Mouse (Mus musculus): ENCODE measurements at regions not wholly inside any gene's neighbourhood (a gene's known extent, or its start where the extent isn't known, plus 50 kb on each side); places are given as distances from the start of the nearest gene placed in this dataset.

- no peak for DNase-seq
These were observed 1617.2 kb upstream of the Gulo start for GRCm38 (mm10) chr14:67626181-67626580.

DNA sequence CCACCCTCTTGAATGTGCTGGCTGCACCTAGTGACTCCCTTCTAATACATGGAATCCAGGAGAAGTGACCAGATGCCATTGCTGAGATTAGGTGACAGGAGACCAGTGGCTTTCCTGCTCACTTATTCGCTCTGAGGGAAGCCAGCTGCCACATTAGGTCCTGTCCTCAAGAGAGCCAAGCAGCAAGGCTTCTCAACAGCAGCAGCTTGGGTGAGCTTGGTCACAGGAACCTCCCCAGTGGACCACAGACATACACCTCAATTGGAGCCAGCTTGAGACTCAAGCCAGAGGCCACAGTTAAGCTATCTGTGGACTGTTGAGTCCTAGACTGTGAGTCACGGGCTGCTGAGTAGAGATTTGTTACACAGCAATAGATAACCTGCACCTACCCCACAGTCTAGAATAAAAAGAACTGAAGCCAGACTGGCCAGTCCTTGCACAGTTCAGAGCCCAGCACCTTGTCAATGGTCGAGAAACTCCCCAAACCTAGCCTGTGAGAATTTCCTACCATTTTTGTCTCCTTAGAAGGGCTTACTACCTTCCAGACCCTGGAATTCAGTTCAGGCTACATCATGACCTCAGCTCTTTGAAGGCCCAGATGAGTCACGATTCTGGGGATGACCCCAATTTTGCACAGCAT lies 1615.0 kb upstream of the Gulo start:
- no peak for DNase-seq

DNA sequence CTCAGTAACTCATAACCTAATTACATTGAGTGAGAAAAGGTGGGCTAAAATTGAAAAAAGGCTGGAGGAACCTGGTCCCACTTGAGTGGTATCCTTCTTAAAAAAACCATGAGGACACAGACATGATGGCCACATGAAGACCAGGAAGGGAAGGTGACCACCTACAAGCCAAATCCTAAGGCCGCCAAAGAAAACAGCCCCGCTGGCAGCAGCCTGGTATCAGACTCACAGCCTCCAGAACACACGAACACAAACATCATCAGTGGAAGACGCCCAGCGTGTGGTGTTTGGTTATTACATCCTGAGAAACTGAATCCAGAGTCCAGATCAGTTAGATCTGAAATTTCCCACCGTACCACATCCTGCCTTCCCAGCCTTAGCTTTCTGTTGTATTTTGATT lies 1613.9 kb upstream of the Gulo start:
- DNase-seq = no peak

DNA sequence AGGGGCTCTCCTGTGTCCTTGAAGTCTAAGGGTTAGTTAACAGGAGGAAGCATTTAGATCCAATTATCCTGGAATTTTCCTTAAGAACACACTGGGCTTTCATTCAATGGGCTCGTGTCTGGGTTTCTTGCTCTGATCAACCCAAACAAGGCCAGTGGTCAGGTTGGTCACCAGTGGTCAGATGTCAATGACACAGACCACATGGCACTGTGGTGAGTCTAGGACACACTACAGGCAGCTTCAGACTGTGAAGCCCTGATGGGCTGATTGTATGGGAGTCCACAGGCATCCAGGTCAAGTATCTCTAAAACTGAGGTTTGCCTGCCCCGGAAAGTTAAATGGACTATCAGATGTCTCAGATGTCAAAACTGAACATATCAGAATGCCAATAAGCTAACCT lies 1612.5 kb upstream of the Gulo start:
- DNase-seq = no peak

- peak; percentile 57 for DNase-seq
These were observed 1612.0 kb upstream of the Gulo start for GRCm38 (mm10) chr14:67620854-67621476.

GRCm38 (mm10) chr14:67619571-67619970 lies 1610.6 kb upstream of the Gulo start:
- no peak for DNase-seq

GRCm38 (mm10) chr14:67614369-67614768 lies 1605.4 kb upstream of the Gulo start:
- no peak for DNase-seq

- DNase-seq = no peak
These were observed 1604.7 kb upstream of the Gulo start for GRCm38 (mm10) chr14:67613691-67614090.

DNA sequence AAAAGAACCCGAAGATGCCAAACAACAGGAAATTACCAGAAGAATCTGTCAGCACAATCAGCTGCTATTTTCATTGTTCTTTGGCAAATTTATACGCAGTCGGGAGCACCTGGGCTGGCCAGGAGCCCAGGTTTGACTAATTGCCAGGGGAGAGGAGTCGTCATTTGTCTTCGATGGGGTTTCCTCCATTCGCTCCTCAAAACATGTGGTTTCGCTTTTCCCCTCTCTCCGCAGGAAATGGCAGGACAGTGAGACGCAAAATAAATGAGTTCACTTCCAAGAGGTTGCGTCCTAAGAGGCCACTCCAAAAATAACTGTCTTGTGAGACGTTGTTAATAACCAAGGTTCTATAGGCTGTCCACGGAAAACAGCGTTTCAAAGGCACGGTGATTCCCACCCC lies 1604.2 kb upstream of the Gulo start:
- DNase-seq = no peak

DNA sequence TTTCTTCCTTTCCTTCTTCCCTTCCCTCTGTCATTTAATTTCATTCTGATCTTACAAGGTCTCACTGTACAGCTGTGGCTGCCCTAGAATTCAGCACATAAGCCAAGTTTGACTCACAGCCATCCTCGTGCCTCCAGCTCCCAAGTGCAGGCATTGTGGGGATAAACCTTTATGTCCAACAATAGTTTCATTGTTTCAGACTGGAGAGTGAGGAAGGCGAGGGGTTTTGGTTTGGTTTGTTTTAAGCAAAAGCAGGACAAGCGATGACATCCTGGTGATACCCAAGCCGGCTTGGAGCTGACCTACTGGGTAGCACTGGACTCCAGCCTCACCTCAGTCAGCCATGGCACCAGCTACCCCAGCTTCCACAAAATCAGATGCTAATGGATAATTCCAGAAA lies 1603.5 kb upstream of the Gulo start:
- no peak for DNase-seq

DNA sequence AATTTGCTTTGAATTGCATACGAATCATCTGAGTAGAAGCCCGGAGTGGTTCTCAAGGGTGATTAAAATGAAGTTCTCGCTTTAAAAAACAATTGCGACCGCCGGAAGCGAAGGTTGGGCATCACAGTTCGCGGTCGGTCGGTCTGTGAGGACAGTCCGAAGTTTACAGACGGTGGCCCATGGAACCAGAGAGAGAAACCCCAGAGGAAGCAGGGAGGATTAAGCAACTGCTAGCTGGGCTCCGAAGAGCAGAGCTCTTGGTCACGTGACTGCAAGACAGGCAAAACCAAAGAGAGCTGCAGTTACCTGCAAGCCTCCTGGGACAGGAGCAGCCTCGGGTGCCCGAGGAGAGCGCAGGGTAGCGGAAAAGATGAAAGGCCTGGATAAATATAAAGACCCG lies 1599.3 kb upstream of the Gulo start:
- DNase-seq = no peak

- DNase-seq = no peak
These were observed 1594.0 kb upstream of the Gulo start for GRCm38 (mm10) chr14:67602960-67603359.

GRCm38 (mm10) chr14:67599734-67600133 lies 1590.7 kb upstream of the Gulo start:
- no peak for DNase-seq

DNA sequence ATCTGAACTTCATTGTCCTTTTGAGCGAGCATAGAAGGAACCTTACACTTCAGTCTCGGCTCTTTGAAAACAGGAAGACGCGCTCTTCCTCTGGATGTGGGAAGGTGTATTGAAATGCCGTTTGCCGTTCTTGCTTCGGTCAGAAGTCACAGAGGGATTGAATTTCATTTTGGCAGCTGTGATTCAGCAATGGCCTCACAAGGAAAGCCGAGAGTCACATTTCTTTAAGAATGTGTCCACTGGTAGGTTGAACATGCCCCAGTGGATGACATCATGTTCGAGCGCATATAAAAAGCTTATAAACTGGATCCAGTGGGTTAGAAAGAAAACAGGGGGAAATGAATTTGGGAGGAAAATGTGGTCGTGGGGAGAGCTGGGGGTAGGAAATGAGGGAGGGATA lies 1579.6 kb upstream of the Gulo start:
- no peak for DNase-seq

DNA sequence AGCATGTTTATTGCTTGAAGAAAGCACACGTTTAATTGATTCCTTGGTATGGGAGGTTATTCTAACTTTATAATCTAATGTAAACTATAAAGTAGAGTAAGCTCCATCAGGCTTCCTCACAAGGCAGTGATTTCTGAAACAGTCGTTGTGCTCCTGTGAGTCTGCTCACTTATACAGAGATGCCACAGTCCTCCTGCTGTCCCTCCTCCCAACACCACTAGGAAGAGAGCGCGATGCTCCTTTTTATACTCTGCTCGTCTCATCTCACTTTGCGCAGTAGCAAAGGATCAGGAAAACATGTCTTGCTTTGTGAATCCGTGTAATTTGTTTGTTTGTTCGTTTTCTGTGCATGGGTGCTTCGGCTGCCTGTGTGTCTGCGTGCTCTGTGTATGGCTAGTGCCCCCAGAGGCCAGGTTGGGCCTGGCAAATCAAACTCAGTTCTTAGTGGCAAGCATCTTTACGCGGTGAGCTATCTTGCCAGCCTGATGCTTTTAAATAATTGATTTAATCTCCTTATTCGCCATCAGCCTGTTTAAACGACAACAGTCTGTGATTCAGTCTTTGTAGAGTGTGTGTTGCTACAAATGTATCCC lies 1575.5 kb upstream of the Gulo start:
- DNase-seq = no peak

DNA sequence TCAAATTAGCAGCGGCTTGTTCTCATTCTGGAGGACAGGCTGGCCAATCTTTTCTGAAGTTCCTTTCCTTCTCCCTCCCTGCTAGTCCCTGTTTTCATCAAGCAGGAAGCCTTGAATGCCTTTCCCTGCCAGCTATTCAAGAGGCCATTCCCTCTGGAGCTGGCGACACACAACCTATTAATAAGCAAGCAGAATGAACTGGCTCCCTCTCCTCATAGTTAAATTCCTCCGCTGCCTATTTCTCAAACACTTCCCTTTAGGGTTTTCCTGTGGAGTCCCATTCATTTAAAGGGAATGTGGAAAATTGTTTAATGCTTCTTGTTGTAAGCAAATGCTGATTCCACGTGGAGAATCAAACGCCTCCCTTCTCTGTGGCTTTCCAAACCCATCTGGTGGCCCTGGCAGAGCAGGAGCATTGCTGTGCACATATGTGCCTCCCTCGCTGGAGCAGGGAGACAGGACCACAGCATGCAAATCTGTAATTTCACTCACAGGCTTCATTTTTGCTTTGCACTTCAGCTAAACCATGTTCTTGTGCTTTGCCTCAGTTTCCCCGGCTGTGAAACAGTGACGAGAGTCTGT lies 1573.3 kb upstream of the Gulo start:
- DNase-seq = no peak

DNA sequence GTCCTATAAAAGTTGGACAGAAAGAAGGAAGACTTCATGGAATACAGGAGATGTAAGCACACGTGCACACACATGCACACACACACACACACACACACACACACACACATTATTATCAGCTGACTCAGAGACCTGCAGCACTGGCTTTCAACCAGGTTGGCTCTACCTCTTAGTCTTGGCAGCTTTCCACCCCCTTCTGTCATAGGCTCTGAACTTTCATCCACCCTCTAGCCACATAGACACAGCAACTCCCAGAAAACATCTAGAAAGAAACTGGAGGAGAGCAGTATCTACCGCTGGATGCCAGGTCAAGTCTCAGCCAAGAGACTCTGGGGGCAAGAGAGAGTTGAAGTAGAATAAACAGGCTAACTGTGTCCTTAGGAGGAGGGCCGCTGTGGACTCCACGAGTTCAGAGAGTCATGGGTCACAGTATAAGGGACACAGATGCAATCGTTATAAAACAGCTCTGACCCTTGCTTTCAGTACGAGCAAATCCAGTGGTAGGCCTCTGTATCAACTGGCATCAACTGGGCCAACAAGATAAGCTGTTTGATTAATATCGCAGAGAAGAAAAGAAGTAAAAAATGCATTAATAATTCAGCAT lies 1565.4 kb upstream of the Gulo start:
- no peak for DNase-seq

GRCm38 (mm10) chr14:67573451-67573995 lies 1564.5 kb upstream of the Gulo start:
- DNase-seq = no peak

DNA sequence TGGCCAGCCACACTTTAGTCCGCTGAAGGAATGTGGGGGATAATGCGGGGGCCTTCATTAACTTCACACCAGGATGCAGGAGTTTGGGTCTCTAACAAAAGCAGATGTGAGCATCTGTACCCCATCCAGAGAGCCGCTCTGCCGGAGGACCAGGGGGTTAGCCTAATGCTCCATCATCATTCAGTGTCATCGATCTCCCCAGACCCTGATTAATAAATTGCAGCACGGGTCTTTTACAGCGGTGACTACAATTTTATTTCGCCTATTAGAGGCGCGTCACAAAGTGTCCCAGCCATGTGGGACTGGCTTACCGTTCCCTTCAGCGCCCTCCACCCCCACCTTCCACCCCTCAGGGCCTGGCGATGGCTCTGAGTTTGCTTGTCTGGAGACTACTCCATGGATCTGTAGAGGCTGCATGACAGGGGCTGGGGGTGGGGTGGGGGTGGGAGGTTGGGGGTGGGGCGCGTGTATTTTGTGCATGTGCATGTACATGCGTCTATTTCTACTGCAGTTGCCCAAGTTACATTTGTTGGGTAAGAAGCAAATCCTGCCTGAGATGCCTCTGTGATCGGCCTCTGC lies 1560.8 kb upstream of the Gulo start:
- no peak for DNase-seq

GRCm38 (mm10) chr14:67568896-67569743 lies 1560.1 kb upstream of the Gulo start:
- no peak for DNase-seq

GRCm38 (mm10) chr14:67554897-67555296 lies 1545.9 kb upstream of the Gulo start:
- DNase-seq = no peak

Data from right cerebral cortex, postnatal 25 days (tissue).